Mouse (Mus musculus): ENCODE results near the gene Nudt3. TPM values are rescaled to one million over a fixed set of nuclear protein-coding genes. Genes with fewer than 3 reads are reported as not detected.

Nudt3 gene
- polyA plus RNA-seq, 1 experiment from 2014 or later = 227 TPM

GRCm38 (mm10) chr17:27574470-27575115 is 48.7 kb downstream of the Nudt3 start:
- H3K9me3 ChIP-seq = no peaks in the 10 kb centered on the region
- WGBS = 96% methylated on average over 16 of the region's 16 CpGs
- H3K27ac ChIP-seq = no peak overlapping the region
- no peak overlapping the region for H3K4me3 ChIP-seq (replicated peaks)
- H3K27me3 ChIP-seq = no peaks in the 10 kb centered on the region
- H3K4me1 ChIP-seq (replicated peaks) = no peaks in the 10 kb centered on the region
- H3K9ac ChIP-seq (replicated peaks) = no peak overlapping the region
- ATAC-seq = no peak
- H3K4me2 ChIP-seq (replicated peaks) = no peak overlapping the region
- peaks cover 64% of the 10 kb centered on the region for H3K36me3 ChIP-seq

DNA sequence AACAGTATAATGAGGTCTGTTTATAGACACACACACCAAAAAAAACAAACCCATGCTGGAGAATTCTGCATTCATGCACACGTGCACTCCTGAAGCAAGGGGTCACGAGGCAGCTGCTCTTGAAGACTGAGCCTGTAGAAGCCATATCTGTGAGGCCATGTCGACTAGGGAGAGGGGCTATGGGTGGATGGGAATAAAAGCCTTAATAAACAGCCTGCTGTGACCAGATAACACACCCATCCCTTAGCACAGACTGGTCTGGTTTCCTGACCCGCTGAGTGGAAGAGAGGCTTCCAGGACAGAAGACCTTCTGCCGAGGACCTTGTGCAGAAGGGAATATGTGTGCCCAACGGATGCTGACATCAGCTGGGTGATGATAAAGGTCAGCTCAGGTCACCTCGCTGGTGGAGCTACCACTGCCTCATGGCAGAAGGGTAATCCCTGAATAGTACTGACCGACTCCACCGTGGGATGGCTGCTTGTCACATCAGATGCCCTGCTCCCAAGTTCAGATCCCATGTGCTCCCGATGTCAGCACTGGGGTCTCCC is 49.4 kb downstream of the Nudt3 start:
- H3K4me2 ChIP-seq (replicated peaks) = no peak overlapping the region
- no peaks in the 10 kb centered on the region for H3K27me3 ChIP-seq
- H3K9ac ChIP-seq (replicated peaks) = no peak overlapping the region
- H3K27ac ChIP-seq = no peak overlapping the region
- no peaks in the 10 kb centered on the region for H3K4me1 ChIP-seq (replicated peaks)
- no peaks in the 10 kb centered on the region for H3K9me3 ChIP-seq
- ATAC-seq = no peak
- no peak overlapping the region for H3K4me3 ChIP-seq (replicated peaks)
- WGBS = 90% methylated on average over 10 of the region's 10 CpGs
- peaks cover 56% of the 10 kb centered on the region for H3K36me3 ChIP-seq

- WGBS = 80% methylated on average over 8 of the region's 8 CpGs
- no peak for ATAC-seq
- no peak overlapping the region for H3K9ac ChIP-seq (replicated peaks)
These were observed 52.0 kb downstream of the Nudt3 start for GRCm38 (mm10) chr17:27571315-27571714.

GRCm38 (mm10) chr17:27568228-27568627 is 55.1 kb downstream of the Nudt3 start:
- WGBS = 94% methylated on average over 5 of the region's 5 CpGs

More at GRCm38 (mm10) chr17:27571315-27571714, 52.0 kb downstream of the Nudt3 start:
- Histone ChIP-seq H3K4me1 (replicated peaks) (peaks cover 6% of the 10 kb centered on the region), H3K27me3 (no peaks in the 10 kb centered on the region), H3K4me3 (replicated peaks) (no peak overlapping the region), H3K4me2 (replicated peaks) (no peak overlapping the region), H3K27ac (no peak overlapping the region), H3K9me3 (no peaks in the 10 kb centered on the region), H3K36me3 (peaks cover 34% of the 10 kb centered on the region)

DNA sequence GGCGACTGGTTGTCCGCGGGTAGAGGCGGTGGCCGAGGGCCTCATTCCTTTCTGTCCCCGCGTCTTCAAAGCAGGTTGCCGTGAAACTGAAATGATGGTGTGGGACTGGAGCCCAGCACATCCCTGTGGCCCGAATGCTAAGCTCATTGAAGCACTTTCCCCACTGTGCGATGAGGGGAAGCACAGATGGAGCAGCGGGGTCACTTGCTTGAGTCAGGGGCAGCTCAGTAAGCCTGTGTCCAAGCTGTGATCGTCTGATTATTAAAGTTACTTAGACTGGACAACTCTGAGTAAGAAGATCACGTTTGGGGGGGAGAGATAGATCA is 57.4 kb downstream of the Nudt3 start:
- Histone ChIP-seq H3K4me2 (replicated peaks) (peak overlapping the region; percentile 90), H3K9me3 (no peaks in the 10 kb centered on the region), H3K27ac (peak overlapping the region; percentile 59), H3K9ac (replicated peaks) (peak overlapping the region; percentile 66), H3K4me1 (replicated peaks) (peaks cover 36% of the 10 kb centered on the region), H3K27me3 (no peaks in the 10 kb centered on the region), H3K4me3 (replicated peaks) (peak overlapping the region; percentile 68), H3K36me3 (peaks cover 10% of the 10 kb centered on the region)
- under 1% methylated on average over 13 of the region's 13 CpGs for WGBS
- ATAC-seq = peak; percentile 55; the same call in 1 of the 2 replicates

More at GRCm38 (mm10) chr17:27568228-27568627, 55.1 kb downstream of the Nudt3 start:
- Histone ChIP-seq H3K36me3 (peaks cover 14% of the 10 kb centered on the region), H3K4me1 (replicated peaks) (peaks cover 28% of the 10 kb centered on the region), H3K27ac (no peak overlapping the region), H3K4me3 (replicated peaks) (no peak overlapping the region), H3K4me2 (replicated peaks) (no peak overlapping the region), H3K9me3 (no peaks in the 10 kb centered on the region), H3K27me3 (no peaks in the 10 kb centered on the region), H3K9ac (replicated peaks) (no peak overlapping the region)
- ATAC-seq = no peak

DNA sequence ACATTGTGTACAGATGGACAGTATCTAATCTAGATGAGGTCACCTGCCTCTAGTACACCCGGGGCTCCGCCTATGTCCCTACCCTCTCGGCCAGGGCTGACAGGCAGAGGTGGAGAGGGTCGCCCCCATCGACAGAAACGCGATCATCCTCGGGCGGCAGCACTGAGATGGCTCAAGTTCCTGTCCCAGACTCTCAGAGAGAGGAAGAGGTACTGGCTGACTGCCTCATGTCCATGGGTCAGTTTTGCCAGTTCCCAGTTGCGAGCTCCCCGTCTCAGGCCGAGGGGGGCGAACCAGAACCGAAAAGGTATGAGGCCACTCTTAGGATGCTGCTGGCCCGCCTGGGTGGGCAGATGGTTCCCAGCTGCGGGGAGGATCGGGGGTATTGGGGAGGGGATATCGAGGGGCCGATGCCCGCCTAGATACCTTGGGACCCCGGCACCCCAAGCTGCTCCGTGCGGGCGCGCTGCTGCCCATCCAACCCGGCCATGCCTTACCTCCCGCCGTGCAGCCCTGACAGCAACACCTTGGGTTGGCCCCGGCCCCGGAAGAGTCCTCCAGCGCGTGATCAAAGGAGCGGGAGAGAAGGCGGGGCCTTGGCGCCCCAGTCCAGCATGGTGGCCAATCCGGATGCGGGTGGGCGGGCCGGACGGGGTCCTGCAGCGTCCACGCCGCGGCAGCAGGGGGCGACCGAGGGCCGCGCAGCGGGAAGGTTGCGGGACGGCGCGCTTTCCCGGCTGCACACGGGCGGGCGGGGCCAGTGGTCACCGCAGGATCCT is 57.9 kb downstream of the Nudt3 start, which contains the start of gene AI413582:
Gene AI413582, minus strand, starts transcription at position 594 of the 779 bp plus-strand sequence.
- Histone ChIP-seq H3K9ac (replicated peaks) (peak within 1 kb of the TSS; percentile 80), H3K4me1 (replicated peaks) (peaks cover 36% of the 10 kb centered on the region), H3K4me2 (replicated peaks) (peak within 1 kb of the TSS; percentile 90), H3K4me3 (replicated peaks) (peak within 1 kb of the TSS; percentile 68), H3K27ac (peak within 1 kb of the TSS; percentile 59), H3K36me3 (peaks cover 10% of the 10 kb centered on the region), H3K27me3 (no peaks in the 10 kb centered on the region), H3K9me3 (no peaks in the 10 kb centered on the region)
- under 1% methylated on average over 57 of the region's 58 CpGs for WGBS
- ATAC-seq = peak; percentile 95

DNA sequence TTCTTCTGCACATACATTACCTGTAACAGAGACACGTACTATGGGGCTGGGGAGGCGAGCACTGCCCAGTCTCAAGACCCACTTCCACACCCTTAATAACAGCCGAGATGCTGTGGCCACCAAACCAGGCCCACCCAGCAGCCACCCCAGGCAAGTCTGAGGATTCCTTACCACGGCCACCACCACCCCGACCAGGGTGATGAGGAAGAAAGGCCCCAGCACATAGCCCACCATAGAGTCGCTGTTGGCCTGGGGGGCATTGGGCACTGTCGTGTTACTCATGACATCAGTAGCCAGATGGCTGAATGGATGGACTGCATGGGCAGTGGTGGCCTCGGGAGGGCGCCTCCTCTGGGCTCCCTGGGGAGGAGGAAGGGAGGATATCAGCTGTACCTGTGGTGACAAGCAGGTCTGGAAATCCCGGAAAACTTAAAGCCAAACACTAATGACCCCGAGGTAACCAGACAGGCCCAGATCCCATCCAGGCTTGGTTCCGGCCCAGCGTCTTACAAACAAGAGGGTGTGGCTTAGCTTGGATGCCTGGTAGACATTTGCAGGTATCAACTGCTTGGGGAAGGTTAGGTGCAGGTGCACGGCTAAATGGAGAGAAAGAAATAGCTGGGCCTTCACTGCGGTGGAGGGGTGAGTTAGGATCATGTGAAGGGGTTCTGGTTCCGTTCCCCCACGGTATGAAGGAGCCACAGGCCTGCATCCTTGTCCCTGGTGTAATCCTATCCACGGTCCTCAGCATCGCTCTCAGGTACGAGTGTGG is 58.7 kb downstream of the Nudt3 start:
- Histone ChIP-seq H3K4me2 (replicated peaks) (peak overlapping the region; percentile 90), H3K4me1 (replicated peaks) (peaks cover 42% of the 10 kb centered on the region), H3K9ac (replicated peaks) (peak overlapping the region; percentile 80), H3K27ac (peak overlapping the region; percentile 56), H3K36me3 (peaks cover 10% of the 10 kb centered on the region), H3K9me3 (no peaks in the 10 kb centered on the region), H3K27me3 (no peaks in the 10 kb centered on the region), H3K4me3 (replicated peaks) (peak overlapping the region; percentile 68)
- ATAC-seq = no peak
- 11% methylated on average over 20 of the region's 20 CpGs for WGBS

DNA sequence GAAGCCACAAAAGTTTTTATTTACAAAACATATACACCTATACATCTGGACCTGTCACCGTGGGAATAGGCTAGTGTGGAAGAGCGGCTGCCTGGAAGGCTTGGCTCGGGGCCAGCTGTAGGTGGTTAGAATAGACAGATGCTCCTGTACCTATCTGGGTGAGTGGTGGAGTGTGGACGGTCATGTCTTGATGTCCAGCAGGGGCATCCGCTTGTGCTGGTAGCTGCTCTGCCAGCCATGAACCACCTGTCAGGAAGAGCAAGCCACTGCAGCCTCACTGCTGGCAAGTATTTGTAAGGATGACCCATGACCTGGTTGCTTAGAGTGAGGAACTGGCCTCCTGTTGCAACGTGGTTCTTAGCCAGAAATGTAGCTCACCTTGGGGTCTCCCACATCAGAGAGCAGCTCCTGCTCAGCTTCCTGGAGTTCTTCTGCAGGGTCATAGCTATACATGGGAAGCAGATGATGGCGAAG is 59.5 kb downstream of the Nudt3 start:
- no peak for ATAC-seq
- Histone ChIP-seq H3K27me3 (no peaks in the 10 kb centered on the region), H3K4me2 (replicated peaks) (peak overlapping the region; percentile 90; the same call in 1 of the 2 replicates), H3K4me3 (replicated peaks) (no peak overlapping the region), H3K36me3 (peaks cover 10% of the 10 kb centered on the region), H3K4me1 (replicated peaks) (peaks cover 48% of the 10 kb centered on the region), H3K27ac (no peak overlapping the region), H3K9ac (replicated peaks) (no peak overlapping the region), H3K9me3 (no peaks in the 10 kb centered on the region)
- 51% methylated on average over 7 of the region's 7 CpGs for WGBS

- peaks cover 63% of the 10 kb centered on the region for H3K4me1 ChIP-seq (replicated peaks)
- H3K9ac ChIP-seq (replicated peaks) = 0 out of 2 replicates have a peak overlapping the region, but pooled peaks have one; percentile 32
- H3K27me3 ChIP-seq = no peaks in the 10 kb centered on the region
- H3K27ac ChIP-seq = no peak overlapping the region
- H3K36me3 ChIP-seq = peaks cover 10% of the 10 kb centered on the region
- no peaks in the 10 kb centered on the region for H3K9me3 ChIP-seq
- ATAC-seq = no peak
- no peak overlapping the region for H3K4me3 ChIP-seq (replicated peaks)
- no peak overlapping the region for H3K4me2 ChIP-seq (replicated peaks)
- 54% methylated on average over 11 of the region's 11 CpGs for whole genome bisulfite sequencing
These were observed 61.3 kb downstream of the Nudt3 start for GRCm38 (mm10) chr17:27561809-27562526.

- Histone ChIP-seq H3K9me3 (no peaks in the 10 kb centered on the region), H3K9ac (replicated peaks) (no peak overlapping the region), H3K4me1 (replicated peaks) (peaks cover 56% of the 10 kb centered on the region), H3K4me3 (replicated peaks) (no peak overlapping the region), H3K27me3 (no peaks in the 10 kb centered on the region), H3K27ac (no peak overlapping the region), H3K4me2 (replicated peaks) (no peak overlapping the region), H3K36me3 (peaks cover 10% of the 10 kb centered on the region)
- WGBS = 87% methylated on average over 13 of the region's 13 CpGs
- no peak for ATAC-seq
These were observed 62.3 kb downstream of the Nudt3 start for GRCm38 (mm10) chr17:27560926-27561480.

DNA sequence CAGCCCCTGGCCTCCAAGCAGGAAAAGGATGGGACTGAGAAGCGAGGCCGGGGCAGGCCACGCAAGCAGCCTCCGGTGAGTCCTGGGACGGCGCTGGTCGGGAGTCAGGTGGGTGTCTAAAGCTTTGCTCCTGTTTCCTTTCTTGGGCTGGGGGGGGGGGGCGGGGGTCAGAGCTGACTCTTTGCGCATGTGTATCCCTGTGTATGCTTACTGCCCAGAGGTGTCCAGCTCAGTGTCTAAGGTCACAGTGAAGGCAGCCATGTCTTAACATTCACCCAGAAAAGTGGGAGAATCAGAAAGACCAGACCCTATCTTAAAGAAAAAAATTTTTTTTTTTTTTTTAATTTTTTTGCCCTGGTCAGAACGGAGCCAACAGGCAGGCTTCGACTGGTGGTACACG is 63.7 kb downstream of the Nudt3 start:
- H3K4me1 ChIP-seq (replicated peaks) = peaks cover 59% of the 10 kb centered on the region
- no peak overlapping the region for H3K4me3 ChIP-seq (replicated peaks)
- 0 out of 2 replicates have a peak overlapping the region, but pooled peaks have one; percentile 90 for H3K4me2 ChIP-seq (replicated peaks)
- no peak overlapping the region for H3K27ac ChIP-seq
- H3K9ac ChIP-seq (replicated peaks) = no peak overlapping the region
- H3K9me3 ChIP-seq = no peaks in the 10 kb centered on the region
- H3K36me3 ChIP-seq = peaks cover 10% of the 10 kb centered on the region
- H3K27me3 ChIP-seq = peaks cover 7% of the 10 kb centered on the region; the same call in 1 of the 2 replicates
- no peak for ATAC-seq
- 61% methylated on average over 11 of the region's 12 CpGs for WGBS

Data from midbrain, embryonic 13.5 days (tissue).